Mouse (Mus musculus): ENCODE data around the gene Mlxip.

GRCm38 (mm10) chr5:123464638-123465037 lies 70.0 kb downstream of the Mlxip start:
- TF ChIP-seq POLR2A (IDR thresholded peaks at IDR 0.05; ENCODE audit: borderline replicate concordance, extremely low read depth, low read depth, low read length): no peak
- TF ChIP-seq CTCF (IDR thresholded peaks at IDR 0.05; ENCODE audit: insufficient read depth, low read length): no peak
